Mouse (Mus musculus) Patski (cell line): ENCODE measurements around the gene Nol4l. TPM values are rescaled to one million over a fixed set of nuclear protein-coding genes. Genes with fewer than 3 reads are reported as not detected.

Experiments used
- ATAC-seq: fragments of 100-300 bp; one replicate; pipeline ENCODE4 v1.8.0; 2021
- CTCF ChIA-PET: fragments of 350-600 bp; sonication (Branson Sonifier 250); formaldehyde crosslinking; loops from one replicate; lab custom pipeline; 2022; ENCODE audit warnings: inconsistent platforms; lab: Charles Lee
- POLR2A ChIA-PET: fragments of 350-600 bp; sonication (Branson Sonifier 250); formaldehyde crosslinking; loops from one replicate; lab custom pipeline; 2022; ENCODE audit warnings: antibody characterized with exemption, inconsistent platforms; lab: Charles Lee
- DNase-seq: peaks from one replicate; pipeline ENCODE4 v3.0.0-alpha.2; 2011; ENCODE audit warnings: low read depth, low spot score
- H3K27me3 ChIP-seq: fragments of 371-371 bp; one replicate; pipeline ENCODE4 v1.5.1; 2021
- CTCF ChIP-seq: fragments of 100-300 bp; IDR thresholded peaks from one replicate; pipeline ENCODE4 v1.5.1; 2021
- in situ Hi-C: fragments of 300-500 bp; cut with MboI; formaldehyde crosslinking; loops from 3 replicates; pipeline ENCODE4 v1.11.1; 2018; ENCODE audit warnings: low pct_unique_long_range_greater_than_20kb, mixed read lengths
- polyA plus RNA-seq: library from polyadenylated mRNA; unstranded; gene quantifications from one replicate; pipeline ENCODE4 v1.2.3, GENCODE M21; 2021

The Nol4l gene
- polyA plus RNA-seq, 1 experiment from 2014 or later, result 17.8 TPM

DNA sequence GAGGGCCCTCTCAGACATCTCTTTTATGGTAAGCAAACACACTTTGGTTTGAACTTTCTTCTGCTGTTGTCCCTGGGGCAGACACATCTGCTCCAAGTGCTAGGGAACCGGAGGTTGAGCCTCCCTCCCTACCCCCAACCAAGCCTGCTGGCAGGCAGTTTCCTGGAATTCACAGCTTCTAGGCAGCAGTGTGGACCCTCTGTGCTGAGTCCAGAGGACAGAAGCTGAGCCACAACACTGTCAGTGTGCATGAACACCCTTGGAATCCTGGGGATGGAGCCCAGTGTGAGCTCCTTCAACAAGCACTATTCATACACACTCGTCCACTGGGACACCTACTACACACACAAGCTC, 92.5 kb downstream of the Nol4l start:
- no peak for TF ChIP-seq CTCF
- CTCF ChIA-PET, result interaction anchor here (0.8 kb wide), 1 partner anchor 16 kb away, joined by 3 read pairs; no protein-coding TSS in a partner anchor
- POLR2A ChIA-PET, result interaction anchor here (0.7 to 1.3 kb wide), 3 partner anchors 8 to 23 kb away, joined by 3 to 4 read pairs (median 3); no protein-coding TSS in a partner anchor
- in situ Hi-C loops, result no loop called here
- ATAC-seq, result no peak
- H3K27me3 ChIP-seq, result no peaks in the 10 kb centered on the region
- DNase-seq, result no peak

DNA sequence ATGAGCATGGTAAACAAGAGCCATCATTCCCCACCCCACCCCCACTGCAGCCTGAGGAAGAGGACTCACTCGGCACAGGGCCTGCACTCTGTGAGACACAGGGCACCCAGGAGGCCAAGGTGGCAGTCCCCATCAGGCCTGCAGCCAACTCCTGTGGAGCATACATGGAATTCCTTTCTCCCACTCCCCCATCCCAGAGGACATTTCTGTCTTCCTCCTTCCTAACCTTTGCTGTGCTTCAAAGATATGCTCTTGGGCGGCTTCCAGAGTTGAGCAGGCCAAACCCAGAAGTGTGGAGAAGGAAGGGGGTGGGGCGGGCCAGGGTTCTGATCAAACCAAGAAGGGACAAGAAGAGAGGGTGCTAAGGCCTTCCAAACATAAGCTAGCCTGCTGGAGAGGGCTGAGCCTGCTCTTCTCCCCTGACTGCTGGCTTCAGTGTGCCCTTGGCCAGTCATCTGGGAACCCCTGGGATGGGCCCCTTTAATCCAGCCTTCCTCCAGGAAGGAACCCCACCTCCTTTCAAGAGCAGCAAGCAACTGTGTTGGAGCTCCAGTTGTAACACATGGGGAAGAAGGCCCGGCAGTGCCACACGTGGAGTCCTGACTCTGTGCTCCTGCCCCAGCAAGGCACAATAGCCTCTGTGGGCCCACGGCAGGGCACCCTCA, 93.0 kb downstream of the Nol4l start:
- TF ChIP-seq CTCF, result no peak
- POLR2A ChIA-PET, result interaction anchor here (0.7 to 1.3 kb wide), 3 partner anchors 8 to 22 kb away, joined by 3 to 4 read pairs (median 3); no protein-coding TSS in a partner anchor
- in situ Hi-C loops, result no loop called here
- CTCF ChIA-PET, result interaction anchor here (0.8 kb wide), 1 partner anchor 15 kb away, joined by 3 read pairs; no protein-coding TSS in a partner anchor
- peak; percentile 64 for ATAC-seq
- DNase-seq, result peak; percentile 47
- no peaks in the 10 kb centered on the region for H3K27me3 ChIP-seq

- no peak for TF ChIP-seq CTCF
- POLR2A ChIA-PET, result interaction anchor here (2.1 kb wide), 1 partner anchor 10 kb away, joined by 5 read pairs; no protein-coding TSS in a partner anchor
- in situ Hi-C loops, result no loop called here
- ATAC-seq, result no peak
- no peak for DNase-seq
- no peaks in the 10 kb centered on the region for H3K27me3 ChIP-seq
- CTCF ChIA-PET, result no interaction called here
Measured at GRCm38 (mm10) chr2:153434880-153435831, 94.6 kb downstream of the Nol4l start.

DNA sequence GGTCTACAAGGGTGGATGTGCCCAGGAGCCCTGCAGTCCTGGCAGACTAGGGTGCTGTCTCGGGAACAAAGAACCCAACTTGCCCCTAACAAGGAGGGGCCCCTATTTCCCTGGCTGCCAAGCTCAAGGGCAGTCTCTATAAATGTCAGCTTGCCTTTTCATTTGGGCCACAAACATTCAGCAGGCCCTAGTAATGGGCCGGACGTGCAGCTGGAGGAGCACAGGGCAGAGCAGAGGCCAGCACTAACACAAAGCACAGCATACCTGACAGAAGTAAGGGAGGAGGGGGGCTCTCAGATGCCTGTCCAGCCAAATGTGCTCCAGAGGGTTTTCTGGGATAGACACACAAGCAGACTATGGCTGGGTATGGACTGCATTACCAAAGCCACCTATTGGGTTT, 95.9 kb downstream of the Nol4l start:
- H3K27me3 ChIP-seq, result no peaks in the 10 kb centered on the region
- no peak for ATAC-seq
- ChIA-PET CTCF (no interaction called here), POLR2A (no interaction called here)
- DNase-seq, result no peak
- no peak for TF ChIP-seq CTCF
- in situ Hi-C loops, result no loop called here

DNA sequence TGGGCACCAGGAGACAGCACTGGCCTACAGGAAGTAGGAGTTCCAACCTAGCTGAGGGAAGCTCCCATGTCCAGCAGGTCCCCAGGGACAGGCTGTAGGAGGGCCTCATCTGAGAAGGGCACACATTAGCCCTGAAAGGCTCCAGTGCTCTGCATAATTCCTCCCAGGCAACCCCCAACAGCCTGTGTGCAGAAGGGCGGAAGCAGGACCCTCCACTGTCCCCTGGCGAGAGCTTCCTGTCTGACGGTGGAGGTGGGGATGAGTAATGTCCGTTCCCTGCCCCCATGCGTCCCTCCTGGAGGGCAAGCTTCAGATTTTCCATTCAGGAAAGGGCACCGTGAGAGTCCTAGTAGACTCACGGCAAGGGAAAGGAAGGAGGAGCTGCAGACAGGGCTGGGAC, 97.3 kb downstream of the Nol4l start:
- ChIA-PET CTCF (no interaction called here), POLR2A (interaction anchor here (0.6 to 1.3 kb wide), 3 partner anchors 8 to 271 kb away, joined by 4 read pairs; partner anchors contain the start of gene Tm9sf4)
- ATAC-seq (peak; percentile 71), DNase-seq (peak; percentile 63)
- in situ Hi-C loops, result no loop called here
- H3K27me3 ChIP-seq, result no peaks in the 10 kb centered on the region
- TF ChIP-seq CTCF, result no peak

DNA sequence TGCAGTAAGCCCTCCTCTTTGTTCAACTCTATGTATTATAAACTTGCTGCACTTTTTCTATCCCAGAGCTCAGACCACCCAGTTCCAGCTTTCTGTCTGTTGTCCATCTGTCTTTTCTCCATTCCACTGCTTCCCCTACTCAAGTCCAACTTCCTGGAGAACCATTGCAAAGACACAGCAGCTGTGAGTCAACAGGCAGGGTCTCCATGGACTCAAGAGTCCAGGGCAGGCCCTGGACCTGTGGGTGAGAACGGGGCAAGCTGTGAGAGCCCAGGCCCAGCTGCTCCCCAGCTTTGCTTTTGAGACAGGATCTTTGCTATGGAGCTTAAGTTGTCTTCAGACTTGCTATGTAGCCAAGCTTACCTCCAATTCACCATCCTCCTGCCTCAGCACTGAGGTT, 99.2 kb downstream of the Nol4l start:
- TF ChIP-seq CTCF, result no peak
- ChIA-PET POLR2A (interaction anchor here (1.0 to 1.5 kb wide), 3 partner anchors 14 to 43 kb away, joined by 3 read pairs; no protein-coding TSS in a partner anchor), CTCF (interaction anchor here (3.8 kb wide), 1 partner anchor 9 kb away, joined by 10 read pairs; no protein-coding TSS in a partner anchor)
- ATAC-seq (no peak), DNase-seq (no peak)
- no peaks in the 10 kb centered on the region for H3K27me3 ChIP-seq
- in situ Hi-C loops, result no loop called here

DNA sequence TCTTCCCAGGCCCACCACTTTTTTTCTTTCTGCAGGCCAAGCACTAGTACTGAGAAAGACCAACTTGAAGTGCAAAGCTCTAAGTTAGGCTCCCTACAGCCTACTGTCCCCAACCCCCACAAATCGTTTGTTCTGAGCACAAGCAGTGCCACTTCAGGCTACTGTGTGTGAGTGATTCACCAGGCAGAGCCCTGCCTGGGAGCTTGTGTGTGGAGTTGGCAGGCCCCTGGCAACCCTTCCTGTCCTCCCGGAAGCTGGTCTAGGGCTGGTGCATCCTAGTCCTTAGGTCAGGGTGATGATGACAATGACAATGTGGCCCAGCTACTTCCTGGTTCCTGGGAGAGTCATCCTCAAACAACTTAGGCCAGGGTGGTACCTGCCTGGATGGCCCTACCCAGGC, 101.3 kb downstream of the Nol4l start:
- ChIA-PET CTCF (interaction anchor here (1.2 to 3.8 kb wide), 3 partner anchors 7 to 17 kb away, joined by 3 to 10 read pairs (median 3); no protein-coding TSS in a partner anchor), POLR2A (interaction anchor here (0.8 to 0.9 kb wide), 2 partner anchors 9 to 82 kb away, joined by 3 read pairs; no protein-coding TSS in a partner anchor)
- H3K27me3 ChIP-seq, result no peaks in the 10 kb centered on the region
- no peak for ATAC-seq
- no peak for DNase-seq
- no peak for TF ChIP-seq CTCF
- in situ Hi-C loops, result no loop called here

DNA sequence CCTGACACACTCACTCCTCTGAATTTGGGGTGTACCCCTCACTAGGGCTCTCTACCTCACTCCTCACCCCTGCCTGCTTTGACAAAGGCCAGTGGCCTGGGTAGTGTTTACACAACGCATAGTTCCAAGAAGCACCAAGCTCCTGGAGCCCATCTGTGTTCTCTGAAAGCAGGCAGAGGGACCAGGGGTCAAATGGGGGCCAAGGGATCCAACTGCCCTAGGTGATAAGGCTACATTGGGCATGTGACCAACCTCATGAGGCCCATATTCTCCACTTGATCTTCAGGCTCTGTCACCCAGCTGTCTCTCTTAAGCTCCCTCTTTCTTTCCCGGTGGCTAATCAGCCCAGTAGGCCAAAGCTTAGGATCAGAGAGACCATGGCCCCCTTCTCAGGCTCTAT, 102.8 kb downstream of the Nol4l start:
- DNase-seq, result no peak
- TF ChIP-seq CTCF, result no peak
- H3K27me3 ChIP-seq, result no peaks in the 10 kb centered on the region

GRCm38 (mm10) chr2:153425998-153426670, 103.6 kb downstream of the Nol4l start:
- no peak for TF ChIP-seq CTCF
- ATAC-seq, result no peak
- ChIA-PET CTCF (no interaction called here), POLR2A (no interaction called here)
- H3K27me3 ChIP-seq, result no peaks in the 10 kb centered on the region
- in situ Hi-C loops, result no loop called here
- DNase-seq, result no peak

More for the DNA sequence above, 102.8 kb downstream of the Nol4l start:
- POLR2A ChIA-PET, result no interaction called here
- CTCF ChIA-PET, result interaction anchor here (1.3 kb wide), 1 partner anchor 16 kb away, joined by 3 read pairs; no protein-coding TSS in a partner anchor
- no peak for ATAC-seq
- in situ Hi-C loops, result no loop called here
